Mouse (Mus musculus) thymus, adult 2 months (tissue): ENCODE measurements around the gene Prss48.
"Not testable (repeated sequence)": the region's sequence is repeated elsewhere in the genome, so short reads cannot be mapped to it uniquely, and the experiment has no call there.

Source experiments
- CTCF ChIP-seq: fragments of 200-500 bp; IDR thresholded peaks from 2 replicates; pipeline ENCODE4 v1.5.1; 2012; ENCODE audit warnings: mild to moderate bottlenecking, control low read depth, low read length, moderate library complexity, borderline replicate concordance; ENCODE audit not compliant: control insufficient read depth, poor library complexity, insufficient read depth; ENCODE audit errors: extremely low read depth
- POLR2A ChIP-seq: fragments of 200-500 bp; IDR thresholded peaks from 2 replicates; pipeline ENCODE4 v1.6.1; 2012; ENCODE audit warnings: mild to moderate bottlenecking, low read length, control low read depth, moderate library complexity; ENCODE audit not compliant: control insufficient read depth, poor library complexity, insufficient read depth; ENCODE audit errors: extremely low read depth

GRCm38 (mm10) chr3:85981761-85982160 lies 20.5 kb downstream of the Prss48 start:
- TF ChIP-seq CTCF, POLR2A: not testable (repeated sequence)
